Mouse (Mus musculus) kidney, embryonic 14.5 days (tissue): Measurements from ENCODE around the gene Fut9. TPM values are rescaled to one million over a fixed set of nuclear protein-coding genes. Genes with fewer than 3 reads are reported as not detected.

ENCODE experiments used
- ATAC-seq: fragments of 200-750 bp; cut with Nextera tagmentation; 2 replicates; pipeline ENCODE4 v1.8.0; 2017; ENCODE audit warnings: moderate number of reproducible peaks, mild to moderate bottlenecking, moderate TSS enrichment, moderate library complexity; ENCODE audit not compliant: low FRiP score, low TSS enrichment
- H3K27ac ChIP-seq: fragments of 300-500 bp; sonication (generic); 2 replicates; pipeline ENCODE4 v1.5.1; 2014; ENCODE audit warnings: low read depth, mild to moderate bottlenecking, low read length, moderate library complexity, mixed read lengths
- H3K27me3 ChIP-seq: fragments of 300-500 bp; sonication (generic); 2 replicates; pipeline ENCODE4 v1.6.1; 2014; ENCODE audit warnings: mild to moderate bottlenecking, low read length; ENCODE audit not compliant: control insufficient read depth, insufficient read depth
- H3K36me3 ChIP-seq: fragments of 300-500 bp; sonication (generic); 2 replicates; pipeline ENCODE4 v1.6.1; 2014; ENCODE audit warnings: low read length, mixed read lengths; ENCODE audit not compliant: control insufficient read depth, insufficient read depth
- H3K4me1 ChIP-seq: fragments of 300-500 bp; sonication (generic); 2 replicates; pipeline ENCODE4 v1.6.1; 2014; ENCODE audit warnings: low read length, mixed read lengths; ENCODE audit not compliant: control insufficient read depth, insufficient read depth
- H3K4me2 ChIP-seq: fragments of 300-500 bp; sonication (generic); replicated peaks from 2 replicates; pipeline ENCODE4 v1.6.1; 2014; ENCODE audit warnings: low read depth, mild to moderate bottlenecking, low read length
- H3K4me3 ChIP-seq: fragments of 300-500 bp; sonication (generic); 2 replicates; pipeline ENCODE4 v1.5.1; 2014; ENCODE audit warnings: mild to moderate bottlenecking, low read length
- H3K9ac ChIP-seq: fragments of 300-500 bp; sonication (generic); 2 replicates; pipeline ENCODE4 v1.6.1; 2014; ENCODE audit warnings: low read depth, mild to moderate bottlenecking, low read length, moderate library complexity
- H3K9me3 ChIP-seq: fragments of 300-500 bp; sonication (generic); 2 replicates; pipeline ENCODE4 v1.6.1; 2016; ENCODE audit warnings: low read length; ENCODE audit not compliant: control insufficient read depth
- WGBS: fragments of 180-500 bp; shearing (Covaris S2); extraction: QIAGEN DNeasy Blood & Tissue Kit; methylation state at CpG from one replicate; pipeline ENCODE4 v1.1.7; 2014; 5-methylcytosine and 5-hydroxymethylcytosine counted together
- polyA plus RNA-seq: library from polyadenylated mRNA; unstranded; fragments of >200 nt; fragmentation: Nextera tagmentation; extraction: Ambion mirVana; gene quantifications from 2 replicates; pipeline ENCODE4 v1.2.1, GENCODE M21; 2014

Gene Fut9
- 4.3 and 5.9 TPM in 2 replicates for polyA plus RNA-seq

DNA sequence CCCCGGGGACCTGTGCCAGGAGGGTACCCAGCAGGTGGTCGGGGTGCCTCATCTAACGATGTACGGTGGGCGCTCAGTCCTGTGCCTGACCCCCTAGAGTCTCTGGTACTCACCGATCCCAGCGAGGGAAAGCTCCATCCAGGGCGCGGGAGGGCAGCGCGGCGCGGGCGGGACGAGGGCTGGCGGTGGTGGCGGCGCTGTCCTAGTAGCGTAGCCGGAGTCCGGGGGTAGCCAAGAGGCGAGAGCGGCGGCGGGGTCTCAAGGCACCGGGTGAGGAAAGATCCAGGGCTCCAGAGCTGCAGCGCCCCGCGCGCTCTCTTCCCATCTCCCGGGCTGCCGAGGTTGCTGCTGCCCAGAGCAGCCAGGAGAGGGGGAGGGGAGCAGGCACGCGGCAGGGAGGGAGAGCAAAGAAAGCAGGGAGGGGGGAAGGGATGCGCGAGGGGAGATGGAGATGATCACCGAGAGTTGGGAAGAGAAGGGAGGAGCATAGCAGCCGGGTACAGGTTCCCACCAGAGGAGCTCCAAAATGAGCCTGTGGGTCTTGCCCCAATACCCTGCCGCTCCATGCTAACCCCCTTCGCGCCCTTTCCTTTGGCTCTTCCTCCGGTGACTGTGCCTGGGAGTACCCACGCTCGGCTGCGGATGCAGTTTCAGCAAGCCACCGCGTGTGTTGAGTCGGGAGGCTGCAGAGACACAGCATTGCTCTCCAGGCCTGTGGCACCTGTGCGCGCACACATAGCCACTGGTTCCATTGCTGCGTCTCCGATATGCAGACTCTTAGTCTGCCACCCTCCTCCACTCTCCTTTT is at the start of gene Fut9:
TSS of gene Fut9 (minus strand) at position 769 of the 808 bp plus-strand sequence.
- no peaks in the 10 kb centered on the region for H3K9me3 ChIP-seq
- peak within 1 kb of the TSS; percentile 53 for H3K4me3 ChIP-seq
- H3K4me1 ChIP-seq = no peaks in the 10 kb centered on the region
- whole genome bisulfite sequencing = under 1% methylated on average over 47 of the region's 52 CpGs
- peak within 1 kb of the TSS; percentile 91 for H3K4me2 ChIP-seq
- ATAC-seq = peak; percentile 91
- H3K27ac ChIP-seq = no peak within 1 kb of the TSS
- H3K27me3 ChIP-seq = peaks cover 13% of the 10 kb centered on the region
- peak within 1 kb of the TSS; percentile 54 for H3K9ac ChIP-seq
- H3K36me3 ChIP-seq = no peaks in the 10 kb centered on the region

DNA sequence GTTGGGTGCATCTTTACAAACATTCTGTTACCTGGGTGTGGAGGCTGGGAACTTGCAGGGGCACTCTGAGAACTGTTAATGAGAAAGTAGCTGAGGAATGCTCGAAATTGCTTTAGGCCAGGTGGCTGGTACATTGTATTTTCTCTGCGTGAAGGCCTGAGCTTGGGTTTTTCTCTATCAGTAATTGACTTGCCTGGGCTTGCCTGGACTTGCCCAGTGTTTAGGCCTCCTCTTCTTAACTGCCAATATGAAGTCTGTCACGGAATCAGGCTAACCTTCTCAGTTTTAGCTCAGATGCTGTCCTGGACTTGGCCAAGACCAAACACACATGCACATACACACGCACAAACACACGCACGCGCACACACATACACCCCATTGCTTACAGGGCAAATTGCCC is 15.7 kb upstream of the Fut9 start:
- Histone ChIP-seq H3K9me3 (no peaks in the 10 kb centered on the region), H3K27ac (no peak overlapping the region), H3K4me1 (no peaks in the 10 kb centered on the region), H3K36me3 (no peaks in the 10 kb centered on the region), H3K4me3 (no peak overlapping the region), H3K27me3 (no peaks in the 10 kb centered on the region), H3K4me2 (no peak overlapping the region), H3K9ac (no peak overlapping the region)
- 90% methylated on average over 7 of the region's 7 CpGs for WGBS
- no peak for ATAC-seq

DNA sequence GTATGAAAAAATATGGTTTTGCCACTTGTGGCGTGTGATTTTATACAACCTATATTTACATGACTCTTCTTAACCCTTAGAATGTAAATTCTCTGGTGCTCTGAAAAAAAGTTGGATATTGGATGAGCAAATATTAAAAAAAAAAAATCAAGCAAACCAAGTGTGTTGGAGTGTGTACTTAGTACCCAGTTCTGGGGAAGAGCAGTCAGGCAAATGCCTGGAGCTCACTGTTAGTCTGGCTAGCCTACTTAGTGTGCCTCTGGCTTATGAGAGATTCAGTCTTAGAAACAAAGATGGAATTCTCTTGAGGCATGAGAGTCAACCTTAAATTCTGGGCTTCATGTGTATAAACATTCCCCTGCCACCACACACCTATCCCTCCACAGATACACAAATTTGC is 13.3 kb upstream of the Fut9 start:
- H3K27me3 ChIP-seq = no peaks in the 10 kb centered on the region
- no peak overlapping the region for H3K4me3 ChIP-seq
- WGBS = 64% methylated on average over 1 of the region's 1 CpGs
- H3K27ac ChIP-seq = no peak overlapping the region
- no peaks in the 10 kb centered on the region for H3K9me3 ChIP-seq
- H3K36me3 ChIP-seq = no peaks in the 10 kb centered on the region
- no peak overlapping the region for H3K9ac ChIP-seq
- no peaks in the 10 kb centered on the region for H3K4me1 ChIP-seq
- ATAC-seq = no peak
- no peak overlapping the region for H3K4me2 ChIP-seq

DNA sequence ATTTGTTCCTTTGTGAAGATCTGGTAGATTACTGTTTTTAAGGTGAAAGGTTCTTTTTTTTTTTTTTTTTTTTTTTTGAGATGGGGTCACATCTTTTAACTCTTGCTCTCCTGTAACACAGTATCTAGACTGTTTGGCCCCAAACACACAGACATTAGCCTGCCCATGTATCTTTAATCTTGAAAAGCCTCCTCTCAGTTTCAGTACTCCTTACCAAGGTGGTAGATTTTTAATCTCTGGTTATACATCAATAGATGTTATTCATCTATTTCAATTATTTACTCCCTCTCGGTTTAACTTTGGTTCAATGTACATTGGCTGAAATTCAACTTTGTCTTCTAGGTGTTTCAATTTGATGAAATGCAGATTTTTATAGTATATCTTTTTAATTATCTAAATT is 10.0 kb upstream of the Fut9 start:
- no peaks in the 10 kb centered on the region for H3K27me3 ChIP-seq
- no peak overlapping the region for H3K27ac ChIP-seq
- no peaks in the 10 kb centered on the region for H3K4me1 ChIP-seq
- ATAC-seq = no peak
- WGBS = 76% methylated on average over 1 of the region's 1 CpGs
- no peaks in the 10 kb centered on the region for H3K9me3 ChIP-seq
- H3K4me2 ChIP-seq = no peak overlapping the region
- H3K36me3 ChIP-seq = no peaks in the 10 kb centered on the region
- no peak overlapping the region for H3K9ac ChIP-seq
- no peak overlapping the region for H3K4me3 ChIP-seq

DNA sequence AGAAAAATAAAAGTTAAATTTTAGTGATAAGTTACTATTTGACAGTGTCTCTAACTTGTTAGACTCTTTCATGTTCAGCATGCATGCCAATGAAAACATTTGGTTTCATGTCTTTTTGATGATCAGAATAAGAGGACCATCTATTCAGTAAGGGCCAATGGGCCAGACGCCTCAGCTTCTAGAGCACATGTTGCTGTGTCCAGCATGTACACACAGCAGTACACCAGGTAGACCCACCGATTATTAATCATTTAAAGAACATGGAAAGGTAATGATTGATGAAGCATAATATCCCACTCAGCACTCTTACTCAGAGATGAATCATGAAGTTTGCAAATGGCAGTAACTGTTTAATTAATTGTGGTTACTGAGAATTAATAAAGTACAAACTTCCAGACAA is 1.7 kb upstream of the Fut9 start:
- no peak overlapping the region for H3K27ac ChIP-seq
- no peak overlapping the region for H3K9ac ChIP-seq

DNA sequence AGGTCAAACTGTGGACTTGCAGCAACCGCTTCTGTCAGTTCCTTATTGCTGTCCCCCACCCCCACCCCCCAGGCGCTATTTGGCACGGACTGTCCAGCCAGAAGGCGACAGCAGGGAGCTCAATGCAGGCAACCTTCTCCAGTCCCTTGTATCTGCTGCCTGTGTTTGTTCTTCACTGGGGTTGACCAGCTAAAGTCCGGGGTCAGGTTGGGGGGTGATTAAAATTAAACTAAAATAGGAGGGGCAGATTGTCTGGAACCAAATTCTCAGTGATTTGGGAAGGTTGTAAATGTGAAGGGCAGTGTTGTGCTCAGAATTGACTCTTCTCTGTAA is 206 bp upstream of the Fut9 start:
- H3K4me2 ChIP-seq = peak overlapping the region; percentile 91
- no peaks in the 10 kb centered on the region for H3K36me3 ChIP-seq
- peak overlapping the region; percentile 53 for H3K4me3 ChIP-seq
- WGBS = 4% methylated on average over 5 of the region's 5 CpGs
- no peaks in the 10 kb centered on the region for H3K9me3 ChIP-seq
- ATAC-seq = no peak
- H3K27me3 ChIP-seq = peaks cover 13% of the 10 kb centered on the region
- H3K9ac ChIP-seq = no peak overlapping the region
- H3K27ac ChIP-seq = no peak overlapping the region
- no peaks in the 10 kb centered on the region for H3K4me1 ChIP-seq

More for the DNA sequence above, 1.7 kb upstream of the Fut9 start:
- H3K4me2 ChIP-seq = no peak overlapping the region
- H3K4me1 ChIP-seq = no peaks in the 10 kb centered on the region
- peaks cover 13% of the 10 kb centered on the region for H3K27me3 ChIP-seq
- 85% methylated on average over 2 of the region's 2 CpGs for WGBS
- no peaks in the 10 kb centered on the region for H3K36me3 ChIP-seq
- H3K4me3 ChIP-seq = no peak overlapping the region
- no peak for ATAC-seq
- H3K9me3 ChIP-seq = no peaks in the 10 kb centered on the region

DNA sequence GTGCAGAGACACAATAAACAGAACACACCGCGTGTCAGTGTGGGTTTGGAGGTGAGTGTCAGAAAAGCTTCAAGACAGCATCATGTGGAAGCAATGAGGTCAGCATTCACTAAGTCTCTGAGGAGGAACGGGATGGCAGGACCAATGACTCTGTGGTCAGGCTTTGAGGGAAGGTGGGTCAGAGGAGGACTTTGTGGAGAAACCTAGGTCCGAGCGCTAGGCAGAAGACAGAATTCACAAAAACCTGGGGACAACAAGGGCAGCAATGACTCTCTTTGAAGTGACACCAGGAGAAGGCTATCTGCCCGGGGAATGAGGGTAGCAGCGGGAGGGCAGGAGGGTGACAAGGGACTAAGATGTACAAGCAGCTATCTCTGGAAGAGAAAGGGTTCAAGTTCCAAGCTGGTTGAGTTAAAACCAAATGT is 981 bp downstream of the Fut9 start:
- no peak overlapping the region for H3K27ac ChIP-seq
- H3K9me3 ChIP-seq = no peaks in the 10 kb centered on the region
- 0% methylated on average over 7 of the region's 7 CpGs for WGBS
- H3K9ac ChIP-seq = peak overlapping the region; percentile 54; the same call in 1 of the 2 replicates
- peaks cover 13% of the 10 kb centered on the region for H3K27me3 ChIP-seq
- ATAC-seq = peak; percentile 37
- no peaks in the 10 kb centered on the region for H3K36me3 ChIP-seq
- peak overlapping the region; percentile 53 for H3K4me3 ChIP-seq
- H3K4me1 ChIP-seq = no peaks in the 10 kb centered on the region
- peak overlapping the region; percentile 91 for H3K4me2 ChIP-seq

DNA sequence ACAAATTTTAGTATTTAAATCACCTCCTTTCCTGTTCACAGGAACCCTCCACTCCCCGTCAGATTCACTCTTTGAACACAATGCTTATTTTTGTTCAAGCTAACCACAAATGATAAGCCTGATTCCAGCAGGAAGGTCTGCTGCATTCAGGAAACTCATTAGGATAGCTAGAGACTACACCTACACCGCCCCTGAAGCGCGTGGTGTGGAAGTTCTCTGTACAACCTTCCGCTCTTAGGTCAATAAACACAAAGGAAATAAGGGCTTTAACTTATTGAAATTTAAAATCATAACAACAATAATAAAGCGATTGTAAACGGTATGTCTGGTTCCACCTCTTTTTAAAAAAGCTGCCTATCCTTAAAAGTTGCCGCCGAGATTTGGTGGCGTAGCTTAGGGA is 1.6 kb downstream of the Fut9 start:
- Histone ChIP-seq H3K27me3 (peaks cover 13% of the 10 kb centered on the region), H3K9me3 (no peaks in the 10 kb centered on the region), H3K36me3 (no peaks in the 10 kb centered on the region), H3K27ac (no peak overlapping the region), H3K4me1 (no peaks in the 10 kb centered on the region), H3K9ac (no peak overlapping the region), H3K4me2 (peak overlapping the region; percentile 91), H3K4me3 (peak overlapping the region; percentile 53)
- ATAC-seq = no peak
- 21% methylated on average over 10 of the region's 10 CpGs for WGBS

DNA sequence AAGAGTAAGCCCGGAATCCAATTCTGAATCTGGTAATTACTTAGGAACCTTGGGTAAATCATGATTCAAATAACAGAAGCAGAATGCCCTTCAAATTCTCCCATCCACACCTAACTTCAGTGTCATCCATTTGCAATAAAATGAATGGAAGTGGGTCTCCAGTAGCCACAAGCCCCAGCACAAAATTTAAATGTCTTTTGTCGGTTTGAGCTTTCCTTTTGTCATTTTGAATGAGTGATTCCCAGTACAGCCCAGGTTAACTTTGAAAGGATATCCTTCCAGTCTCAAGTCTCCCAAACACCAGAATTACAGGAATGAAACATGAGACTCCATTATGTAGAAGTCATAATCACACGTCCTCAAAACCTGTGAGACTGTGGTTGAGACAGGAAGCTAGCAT is 3.9 kb downstream of the Fut9 start:
- Histone ChIP-seq H3K4me3 (no peak overlapping the region), H3K36me3 (no peaks in the 10 kb centered on the region), H3K27me3 (peaks cover 13% of the 10 kb centered on the region), H3K4me2 (no peak overlapping the region), H3K4me1 (no peaks in the 10 kb centered on the region), H3K27ac (no peak overlapping the region), H3K9me3 (no peaks in the 10 kb centered on the region), H3K9ac (no peak overlapping the region)
- WGBS = 40% methylated on average over 3 of the region's 3 CpGs
- no peak for ATAC-seq
